Mouse (Mus musculus): ENCODE results near the gene Gemin2. TPM values are rescaled to one million over a fixed set of nuclear protein-coding genes. Genes with fewer than 3 reads are reported as not detected.

Gene Gemin2
- polyA plus RNA-seq, 1 experiment: 31.1 TPM

DNA sequence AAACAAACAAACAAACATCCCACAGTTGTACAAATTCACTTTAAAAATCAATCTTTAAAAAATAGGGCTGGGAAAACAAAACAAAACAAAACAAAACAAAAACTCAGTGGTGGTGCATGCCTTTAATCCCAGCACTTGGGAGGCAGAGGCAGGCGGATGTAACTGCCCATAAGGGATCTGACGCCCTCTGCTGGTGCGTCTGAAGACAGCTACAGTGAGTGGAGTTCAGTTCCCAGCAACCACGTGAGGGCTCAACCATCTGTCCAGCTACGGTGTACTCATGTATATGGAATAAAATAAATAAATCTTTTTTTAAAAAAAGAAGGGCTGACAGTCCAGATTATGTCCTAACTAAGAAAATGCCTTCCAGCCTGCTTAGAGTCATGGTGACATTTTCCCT is 18.9 kb downstream of the Gemin2 start:
- TF ChIP-seq EP300 (IDR thresholded peaks at IDR 0.05; ENCODE audit: insufficient read depth, low read depth, low read length): no peak
- no peak for TF ChIP-seq POLR2A (IDR thresholded peaks at IDR 0.05; ENCODE audit: insufficient read depth, low read length)
- TF ChIP-seq CTCF (IDR thresholded peaks at IDR 0.05; ENCODE audit: low read depth, low read length): peak; percentile 76
- Histone ChIP-seq H3K27me3 (ENCODE audit: control insufficient read depth, insufficient read depth, low read length, poor library complexity, severe bottlenecking) (no peaks in the 10 kb centered on the region), H3K36me3 (ENCODE audit: control insufficient read depth, insufficient read depth, low read length, poor library complexity, severe bottlenecking) (peaks cover 6% of the 10 kb centered on the region), H3K4me3 (ENCODE audit: low read depth, low read length) (no peak overlapping the region), H3K4me1 (ENCODE audit: control insufficient read depth, insufficient read depth, low read length) (no peaks in the 10 kb centered on the region), H3K9ac (ENCODE audit: low read depth, poor library complexity, severe bottlenecking) (no peak overlapping the region), H3K27ac (ENCODE audit: insufficient read depth, low read length) (no peak overlapping the region), H3K9me3 (replicated peaks; ENCODE audit: control insufficient read depth, insufficient read depth, low read length, poor library complexity, severe bottlenecking) (no peaks in the 10 kb centered on the region)

GRCm38 (mm10) chr12:59039162-59039970 is 26.2 kb downstream of the Gemin2 start:
- Histone ChIP-seq H3K9ac (ENCODE audit: low read depth, poor library complexity, severe bottlenecking) (peak overlapping the region; percentile 31), H3K4me3 (ENCODE audit: low read depth, low read length) (no peak overlapping the region)

GRCm38 (mm10) chr12:59039971-59040844 is 27.0 kb downstream of the Gemin2 start:
- Histone ChIP-seq H3K27ac (ENCODE audit: insufficient read depth, low read length) (peak overlapping the region; percentile 82), H3K27me3 (ENCODE audit: control insufficient read depth, insufficient read depth, low read length, poor library complexity, severe bottlenecking) (no peaks in the 10 kb centered on the region), H3K36me3 (ENCODE audit: control insufficient read depth, insufficient read depth, low read length, poor library complexity, severe bottlenecking) (peaks cover 8% of the 10 kb centered on the region), H3K4me1 (ENCODE audit: control insufficient read depth, insufficient read depth, low read length) (no peaks in the 10 kb centered on the region), H3K9me3 (replicated peaks; ENCODE audit: control insufficient read depth, insufficient read depth, low read length, poor library complexity, severe bottlenecking) (no peaks in the 10 kb centered on the region), H3K9ac (ENCODE audit: low read depth, poor library complexity, severe bottlenecking) (peak overlapping the region; percentile 31), H3K4me3 (ENCODE audit: low read depth, low read length) (0 out of 2 replicates have a peak overlapping the region, but pooled peaks have one; percentile 13)
- peak; percentile 99 for TF ChIP-seq POLR2A (IDR thresholded peaks at IDR 0.05; ENCODE audit: insufficient read depth, low read length)
- TF ChIP-seq EP300 (IDR thresholded peaks at IDR 0.05; ENCODE audit: insufficient read depth, low read depth, low read length): peak; percentile 81
- TF ChIP-seq CTCF (IDR thresholded peaks at IDR 0.05; ENCODE audit: low read depth, low read length): no peak

More at GRCm38 (mm10) chr12:59039162-59039970, 26.2 kb downstream of the Gemin2 start:
- TF ChIP-seq EP300 (IDR thresholded peaks at IDR 0.05; ENCODE audit: insufficient read depth, low read depth, low read length) (no peak), POLR2A (IDR thresholded peaks at IDR 0.05; ENCODE audit: insufficient read depth, low read length) (no peak), CTCF (IDR thresholded peaks at IDR 0.05; ENCODE audit: low read depth, low read length) (no peak)
- Histone ChIP-seq H3K4me1 (ENCODE audit: control insufficient read depth, insufficient read depth, low read length) (no peaks in the 10 kb centered on the region), H3K27ac (ENCODE audit: insufficient read depth, low read length) (peak overlapping the region; percentile 82), H3K36me3 (ENCODE audit: control insufficient read depth, insufficient read depth, low read length, poor library complexity, severe bottlenecking) (peaks cover 8% of the 10 kb centered on the region), H3K27me3 (ENCODE audit: control insufficient read depth, insufficient read depth, low read length, poor library complexity, severe bottlenecking) (no peaks in the 10 kb centered on the region), H3K9me3 (replicated peaks; ENCODE audit: control insufficient read depth, insufficient read depth, low read length, poor library complexity, severe bottlenecking) (no peaks in the 10 kb centered on the region)

DNA sequence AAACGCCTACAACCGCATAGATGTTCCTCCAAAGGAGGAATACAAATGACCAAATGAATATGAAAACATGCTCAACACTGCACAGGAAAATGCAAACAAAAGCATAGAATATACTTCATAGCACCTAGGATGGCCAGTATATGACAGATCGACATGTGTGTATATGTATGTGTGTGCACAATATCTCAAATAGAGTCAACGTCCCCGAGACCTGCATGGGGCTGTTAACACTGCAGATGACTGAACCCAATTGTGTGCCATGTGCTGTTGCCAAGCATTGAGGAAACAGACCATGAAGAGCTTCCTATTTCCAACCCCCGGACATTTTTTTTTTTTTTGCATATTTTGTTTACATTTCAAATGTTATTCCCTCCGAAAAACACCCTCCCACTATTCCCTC is 27.7 kb downstream of the Gemin2 start:
- H3K9me3 ChIP-seq (replicated peaks; ENCODE audit: control insufficient read depth, insufficient read depth, low read length, poor library complexity, severe bottlenecking): no peaks in the 10 kb centered on the region
- no peaks in the 10 kb centered on the region for H3K4me1 ChIP-seq (ENCODE audit: control insufficient read depth, insufficient read depth, low read length)
- 0 out of 2 replicates have a peak overlapping the region, but pooled peaks have one; percentile 19 for H3K27ac ChIP-seq (ENCODE audit: insufficient read depth, low read length)
- H3K4me3 ChIP-seq (ENCODE audit: low read depth, low read length): no peak overlapping the region
- no peak overlapping the region for H3K9ac ChIP-seq (ENCODE audit: low read depth, poor library complexity, severe bottlenecking)
- no peaks in the 10 kb centered on the region for H3K27me3 ChIP-seq (ENCODE audit: control insufficient read depth, insufficient read depth, low read length, poor library complexity, severe bottlenecking)
- peaks cover 8% of the 10 kb centered on the region for H3K36me3 ChIP-seq (ENCODE audit: control insufficient read depth, insufficient read depth, low read length, poor library complexity, severe bottlenecking)
- TF ChIP-seq CTCF (IDR thresholded peaks at IDR 0.05; ENCODE audit: low read depth, low read length) (no peak), POLR2A (IDR thresholded peaks at IDR 0.05; ENCODE audit: insufficient read depth, low read length) (no peak), EP300 (IDR thresholded peaks at IDR 0.05; ENCODE audit: insufficient read depth, low read depth, low read length) (no peak)

GRCm38 (mm10) chr12:59052470-59052869 is 39.3 kb downstream of the Gemin2 start:
- Histone ChIP-seq H3K4me1 (ENCODE audit: control insufficient read depth, insufficient read depth, low read length) (peaks cover 2% of the 10 kb centered on the region), H3K27me3 (ENCODE audit: control insufficient read depth, insufficient read depth, low read length, poor library complexity, severe bottlenecking) (no peaks in the 10 kb centered on the region), H3K4me3 (ENCODE audit: low read depth, low read length) (no peak overlapping the region), H3K36me3 (ENCODE audit: control insufficient read depth, insufficient read depth, low read length, poor library complexity, severe bottlenecking) (peaks cover 6% of the 10 kb centered on the region), H3K27ac (ENCODE audit: insufficient read depth, low read length) (no peak overlapping the region), H3K9me3 (replicated peaks; ENCODE audit: control insufficient read depth, insufficient read depth, low read length, poor library complexity, severe bottlenecking) (no peaks in the 10 kb centered on the region), H3K9ac (ENCODE audit: low read depth, poor library complexity, severe bottlenecking) (no peak overlapping the region)
- TF ChIP-seq CTCF (IDR thresholded peaks at IDR 0.05; ENCODE audit: low read depth, low read length) (no peak), EP300 (IDR thresholded peaks at IDR 0.05; ENCODE audit: insufficient read depth, low read depth, low read length) (no peak), POLR2A (IDR thresholded peaks at IDR 0.05; ENCODE audit: insufficient read depth, low read length) (no peak)
